Mouse (Mus musculus) ES-Bruce4 (cell line): ENCODE measurements around the gene Ank2. TPM values are rescaled to one million over a fixed set of nuclear protein-coding genes. Genes with fewer than 3 reads are reported as not detected.

ENCODE experiments used
- H3K27ac ChIP-seq: 2 replicates; pipeline ENCODE4 v1.5.1; 2012; ENCODE audit warnings: low read length, inconsistent platforms; ENCODE audit not compliant: insufficient read depth
- H3K27me3 ChIP-seq: 2 replicates; pipeline ENCODE4 v1.6.1; 2012; ENCODE audit warnings: mild to moderate bottlenecking, low read length, inconsistent platforms; ENCODE audit not compliant: control insufficient read depth, poor library complexity, insufficient read depth, severe bottlenecking
- H3K36me3 ChIP-seq: 2 replicates; pipeline ENCODE4 v1.6.1; 2012; ENCODE audit warnings: inconsistent platforms, mild to moderate bottlenecking, low read length, moderate library complexity; ENCODE audit not compliant: control insufficient read depth, poor library complexity, insufficient read depth, severe bottlenecking
- H3K4me1 ChIP-seq: one replicate; pipeline ENCODE4 v1.8.1; 2011; ENCODE audit warnings: low read length; ENCODE audit not compliant: control insufficient read depth, insufficient read depth
- H3K4me3 ChIP-seq: 2 replicates; pipeline ENCODE4 v1.5.1; 2011; ENCODE audit warnings: low read depth, mild to moderate bottlenecking, low read length
- H3K9ac ChIP-seq: 2 replicates; pipeline ENCODE4 v1.6.1; 2012; ENCODE audit warnings: low read depth, mild to moderate bottlenecking, inconsistent platforms; ENCODE audit not compliant: poor library complexity, severe bottlenecking
- H3K9me3 ChIP-seq: replicated peaks from 2 replicates; pipeline ENCODE4 v1.6.1; 2012; ENCODE audit warnings: mild to moderate bottlenecking, low read length, inconsistent platforms; ENCODE audit not compliant: control insufficient read depth, poor library complexity, insufficient read depth, severe bottlenecking
- CTCF ChIP-seq: IDR thresholded peaks from one replicate; pipeline ENCODE4 v1.8.1; 2011; ENCODE audit warnings: low read depth, low read length
- EP300 ChIP-seq: IDR thresholded peaks from 2 replicates; pipeline ENCODE4 v1.6.1; 2011; ENCODE audit warnings: low read depth, low read length; ENCODE audit not compliant: insufficient read depth
- POLR2A ChIP-seq: IDR thresholded peaks from one replicate; pipeline ENCODE4 v1.8.1; 2011; ENCODE audit warnings: low read length; ENCODE audit not compliant: insufficient read depth
- polyA plus RNA-seq: library from polyadenylated mRNA; stranded (reverse); fragments of >200 nt; gene quantifications from 2 replicates; pipeline ENCODE4 v1.2.4, GENCODE M21; 2011; ENCODE audit warnings: low read depth; ENCODE audit not compliant: missing spikeins, insufficient read depth, insufficient read length

The Ank2 gene
- polyA plus RNA-seq, 1 experiment, result 29.9 TPM

GRCm38 (mm10) chr3:127243928-127244642, 255.1 kb downstream of the Ank2 start:
- no peaks in the 10 kb centered on the region for H3K4me1 ChIP-seq
- no peaks in the 10 kb centered on the region for H3K27me3 ChIP-seq
- H3K36me3 ChIP-seq, result no peaks in the 10 kb centered on the region
- no peak for TF ChIP-seq POLR2A
- no peak for TF ChIP-seq EP300
- no peak for TF ChIP-seq CTCF
- no peak overlapping the region for H3K9ac ChIP-seq
- no peaks in the 10 kb centered on the region for H3K9me3 ChIP-seq
- H3K27ac ChIP-seq, result no peak overlapping the region
- no peak overlapping the region for H3K4me3 ChIP-seq

GRCm38 (mm10) chr3:127242234-127242810, 256.8 kb downstream of the Ank2 start:
- Histone ChIP-seq H3K4me1 (no peaks in the 10 kb centered on the region), H3K9me3 (no peaks in the 10 kb centered on the region), H3K27ac (no peak overlapping the region), H3K9ac (no peak overlapping the region), H3K4me3 (no peak overlapping the region), H3K36me3 (no peaks in the 10 kb centered on the region), H3K27me3 (no peaks in the 10 kb centered on the region)
- TF ChIP-seq EP300 (no peak), POLR2A (no peak), CTCF (no peak)

- H3K9ac ChIP-seq, result no peak overlapping the region
- no peaks in the 10 kb centered on the region for H3K27me3 ChIP-seq
Measured at GRCm38 (mm10) chr3:127235271-127235670, 263.9 kb downstream of the Ank2 start.

GRCm38 (mm10) chr3:127225799-127226730, 273.1 kb downstream of the Ank2 start:
- Histone ChIP-seq H3K27me3 (no peaks in the 10 kb centered on the region), H3K9ac (no peak overlapping the region), H3K36me3 (no peaks in the 10 kb centered on the region), H3K9me3 (no peaks in the 10 kb centered on the region), H3K27ac (no peak overlapping the region), H3K4me1 (peaks cover 5% of the 10 kb centered on the region), H3K4me3 (peak overlapping the region; percentile 32)
- no peak for TF ChIP-seq CTCF
- TF ChIP-seq EP300, result 0 out of 2 replicates have a peak, but pooled peaks have one; percentile 16
- TF ChIP-seq POLR2A, result no peak

More at GRCm38 (mm10) chr3:127235271-127235670, 263.9 kb downstream of the Ank2 start:
- no peak overlapping the region for H3K27ac ChIP-seq
- H3K9me3 ChIP-seq, result no peaks in the 10 kb centered on the region
- TF ChIP-seq EP300 (no peak), CTCF (no peak)
- H3K4me3 ChIP-seq, result no peak overlapping the region
- H3K36me3 ChIP-seq, result no peaks in the 10 kb centered on the region
- no peaks in the 10 kb centered on the region for H3K4me1 ChIP-seq

GRCm38 (mm10) chr3:127225167-127225798, 273.9 kb downstream of the Ank2 start:
- no peaks in the 10 kb centered on the region for H3K36me3 ChIP-seq
- H3K9me3 ChIP-seq, result no peaks in the 10 kb centered on the region
- TF ChIP-seq EP300 (no peak), POLR2A (no peak), CTCF (no peak)
- H3K4me3 ChIP-seq, result peak overlapping the region; percentile 32
- peaks cover 5% of the 10 kb centered on the region for H3K4me1 ChIP-seq
- no peak overlapping the region for H3K9ac ChIP-seq
- H3K27me3 ChIP-seq, result no peaks in the 10 kb centered on the region
- H3K27ac ChIP-seq, result no peak overlapping the region
